ENCODE assay signal across 9 mouse cellular contexts in the genomic region with DNA sequence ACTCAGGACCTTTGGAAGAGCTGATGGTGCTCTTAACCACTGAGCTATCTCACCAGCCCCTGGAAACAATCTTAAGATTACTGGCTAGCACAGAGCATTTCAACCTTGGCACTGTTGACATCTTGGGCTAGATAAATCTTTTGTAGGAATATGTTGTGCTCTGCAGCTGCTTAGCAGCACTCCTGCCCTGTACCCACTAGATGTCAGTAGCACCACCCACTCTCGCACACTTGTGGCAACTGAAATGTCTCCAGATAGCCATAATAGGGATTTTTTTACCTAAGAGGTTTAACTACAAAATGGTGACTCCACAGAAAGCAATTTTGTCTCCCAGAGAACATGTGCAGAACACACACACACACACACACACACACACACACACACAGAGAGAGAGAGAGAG. TPM values are rescaled to one million over a fixed set of nuclear protein-coding genes. Genes with fewer than 3 reads are reported as not detected.
DNase-seq lines count a peak whose midpoint lies in the region; ATAC-seq lines count a peak whose summit lies in the region.
"Had no signal": no experiment of that assay in that cellular context is flagged by ENCODE, and none has a peak within 500 bp of the region (broad histone marks: within the 10 kb centered on the region; RNA-seq: fewer than 3 reads in every experiment).

No protein-coding gene starts in this region.

- no peak overlapping the region for H3K9ac ChIP-seq in hindbrain, embryonic 13.5 days

- H3K9me3 ChIP-seq in hindbrain, embryonic 10.5 days: no peaks in the 10 kb centered on the region
- no peaks in the 10 kb centered on the region for H3K9me3 ChIP-seq in hindbrain, embryonic 13.5 days

- no peak overlapping the region for H3K27ac ChIP-seq in hindbrain, embryonic 10.5 days
- H3K27ac ChIP-seq in hindbrain, embryonic 13.5 days: no peak overlapping the region

- H3K4me3 ChIP-seq in hindbrain, embryonic 10.5 days: no peak overlapping the region
- H3K4me3 ChIP-seq in hindbrain, embryonic 13.5 days: no peak overlapping the region
- H3K4me3 ChIP-seq: erythroblast, embryonic 14.5 days had no signal

- no peaks in the 10 kb centered on the region for H3K36me3 ChIP-seq in hindbrain, embryonic 10.5 days
- no peaks in the 10 kb centered on the region for H3K36me3 ChIP-seq in hindbrain, embryonic 13.5 days

- ATAC-seq in hindbrain, embryonic 13.5 days (ENCODE audit: low FRiP score): no peak

- H3K27me3 ChIP-seq in hindbrain, embryonic 10.5 days (ENCODE audit: insufficient read depth, poor library complexity, severe bottlenecking): peaks cover 44% of the 10 kb centered on the region
- H3K27me3 ChIP-seq in hindbrain, embryonic 13.5 days: peaks cover 25% of the 10 kb centered on the region; the same call in 1 of the 2 replicates

- H3K4me1 ChIP-seq in hindbrain, embryonic 10.5 days (replicated peaks): no peaks in the 10 kb centered on the region
- no peaks in the 10 kb centered on the region for H3K4me1 ChIP-seq in hindbrain, embryonic 13.5 days (replicated peaks)

- 49% methylated on average over 1 of the region's 1 CpGs for WGBS in hindbrain, embryonic 10.5 days
- 35% methylated on average over 1 of the region's 1 CpGs for WGBS in hindbrain, embryonic 13.5 days

- peak; percentile 4 for DNase-seq in hindbrain, embryonic 10.5 days (ENCODE audit: low spot score)
- peak; percentile 3 for DNase-seq in CD4-positive helper T cell, adult 2 months (ENCODE audit: low read depth, low spot score)
- DNase-seq in adipocyte (ENCODE audit: low spot score): peak; percentile 69
- DNase-seq in gastrocnemius, postnatal 25 days: peak; percentile 8
- peak; percentile 9 for DNase-seq in layer of hippocampus, adult 9-11 months
- peak; percentile 11 for DNase-seq in retina, postnatal 1 day
- no peak for DNase-seq in thymus, postnatal 36 days

- no peak overlapping the region for H3K4me2 ChIP-seq in hindbrain, embryonic 13.5 days

RNA-seq across cellular contexts. Expression of a gene that starts 11.7 kb away (rescaled TPM):
- not detected in 2 replicates for polyA plus RNA-seq in hindbrain, embryonic 10.5 days (2016; fragmentation: Nextera tagmentation; extraction: Ambion mirVana)
- not detected in 2 replicates for polyA plus RNA-seq in hindbrain, embryonic 13.5 days (2015; fragmentation: Nextera tagmentation; extraction: Ambion mirVana)
- total RNA-seq in gastrocnemius, postnatal 25 days (2021): not detected
- polyA plus RNA-seq: erythroblast, embryonic 14.5 days had no signal

Comparison
In these comparisons a context has a peak if more than half of its experiments do, and no peak if none do; other contexts are left out.
1. DNase-seq: peak in hindbrain, embryonic 10.5 days (single experiment), CD4-positive helper T cell, adult 2 months (single experiment), adipocyte (single experiment), gastrocnemius, postnatal 25 days (single experiment), layer of hippocampus, adult 9-11 months (single experiment) and retina, postnatal 1 day (single experiment); none in thymus, postnatal 36 days (0 of 2).